Mouse (Mus musculus) hindbrain, embryonic 11.5 days (tissue): Measurements from ENCODE around the gene Sgk1. TPM values are rescaled to one million over a fixed set of nuclear protein-coding genes. Genes with fewer than 3 reads are reported as not detected.

Experiments
- ATAC-seq: fragments of 200-750 bp; cut with Nextera tagmentation; 2 replicates; pipeline ENCODE4 v1.8.0; 2017; ENCODE audit warnings: mild to moderate bottlenecking, moderate TSS enrichment, moderate library complexity; ENCODE audit not compliant: low FRiP score
- DNase-seq: peaks from one replicate; pipeline ENCODE4 v3.0.0-alpha.2; 2015; ENCODE audit warnings: low spot score
- H3K27ac ChIP-seq: fragments of 300-500 bp; sonication (generic); 2 replicates; pipeline ENCODE4 v1.5.1; 2014; ENCODE audit warnings: mild to moderate bottlenecking, low read depth, low read length
- H3K27me3 ChIP-seq: fragments of 300-500 bp; sonication (generic); 2 replicates; pipeline ENCODE4 v1.6.1; 2014; ENCODE audit warnings: mild to moderate bottlenecking, low read length, moderate library complexity, mixed read lengths; ENCODE audit not compliant: control insufficient read depth, insufficient read depth
- H3K36me3 ChIP-seq: fragments of 300-500 bp; sonication (generic); 2 replicates; pipeline ENCODE4 v1.6.1; 2014; ENCODE audit warnings: mild to moderate bottlenecking, low read length, moderate library complexity, mixed read lengths; ENCODE audit not compliant: control insufficient read depth, insufficient read depth
- H3K4me1 ChIP-seq: fragments of 300-500 bp; sonication (generic); replicated peaks from 2 replicates; pipeline ENCODE4 v1.6.1; 2014; ENCODE audit warnings: low read length, mixed read lengths; ENCODE audit not compliant: control insufficient read depth, insufficient read depth
- H3K4me2 ChIP-seq: fragments of 300-500 bp; sonication (generic); replicated peaks from 2 replicates; pipeline ENCODE4 v1.6.1; 2014; ENCODE audit warnings: mild to moderate bottlenecking, low read depth, low read length
- H3K4me3 ChIP-seq: fragments of 300-500 bp; sonication (generic); 2 replicates; pipeline ENCODE4 v1.5.1; 2014; ENCODE audit warnings: low read depth, low read length
- H3K9ac ChIP-seq: fragments of 300-500 bp; sonication (generic); 2 replicates; pipeline ENCODE4 v1.6.1; 2014; ENCODE audit warnings: low read depth, low read length
- H3K9me3 ChIP-seq: fragments of 300-500 bp; sonication (generic); 2 replicates; pipeline ENCODE4 v1.6.1; 2016; ENCODE audit warnings: low read length; ENCODE audit not compliant: control insufficient read depth
- WGBS: fragments of 180-500 bp; shearing (Covaris S2); extraction: QIAGEN DNeasy Blood & Tissue Kit; methylation state at CpG from one replicate; pipeline ENCODE4 v1.1.7; 2014; 5-methylcytosine and 5-hydroxymethylcytosine counted together
- polyA plus RNA-seq: library from polyadenylated mRNA; unstranded; fragments of >200 nt; fragmentation: Nextera tagmentation; extraction: Ambion mirVana; gene quantifications from 2 replicates; pipeline ENCODE4 v1.2.1, GENCODE M21; 2014

Gene Sgk1
- polyA plus RNA-seq, 1 experiment from 2014 or later: 24.6 TPM

- Histone ChIP-seq H3K4me1 (no peaks in the 10 kb centered on the region), H3K4me3 (no peak overlapping the region), H3K9ac (no peak overlapping the region), H3K27ac (no peak overlapping the region), H3K9me3 (no peaks in the 10 kb centered on the region), H3K27me3 (no peaks in the 10 kb centered on the region), H3K36me3 (no peaks in the 10 kb centered on the region), H3K4me2 (no peak overlapping the region)
- no peak for DNase-seq
- no peak for ATAC-seq
- 78% methylated on average over 9 of the region's 9 CpGs for WGBS
These were observed 64.9 kb downstream of the Sgk1 start for GRCm38 (mm10) chr10:21946751-21947351.

GRCm38 (mm10) chr10:21952520-21952919 is 70.5 kb downstream of the Sgk1 start:
- Histone ChIP-seq H3K27ac (no peak overlapping the region), H3K9ac (no peak overlapping the region), H3K36me3 (no peaks in the 10 kb centered on the region), H3K4me3 (no peak overlapping the region), H3K9me3 (no peaks in the 10 kb centered on the region), H3K27me3 (no peaks in the 10 kb centered on the region), H3K4me1 (no peaks in the 10 kb centered on the region), H3K4me2 (no peak overlapping the region)
- DNase-seq (no peak), ATAC-seq (no peak)
- 88% methylated on average over 4 of the region's 4 CpGs for WGBS

- Histone ChIP-seq H3K27me3 (no peaks in the 10 kb centered on the region), H3K9me3 (no peaks in the 10 kb centered on the region), H3K36me3 (no peaks in the 10 kb centered on the region), H3K27ac (no peak overlapping the region), H3K9ac (no peak overlapping the region), H3K4me3 (no peak overlapping the region), H3K4me2 (no peak overlapping the region), H3K4me1 (no peaks in the 10 kb centered on the region)
- DNase-seq (no peak), ATAC-seq (no peak)
- WGBS: 87% methylated on average over 2 of the region's 2 CpGs
These were observed 79.1 kb downstream of the Sgk1 start for GRCm38 (mm10) chr10:21961111-21961510.

GRCm38 (mm10) chr10:21963005-21963404 is 81.0 kb downstream of the Sgk1 start:
- 80% methylated on average over 7 of the region's 7 CpGs for WGBS
- Histone ChIP-seq H3K4me3 (no peak overlapping the region), H3K9ac (no peak overlapping the region), H3K4me1 (no peaks in the 10 kb centered on the region), H3K9me3 (no peaks in the 10 kb centered on the region), H3K36me3 (no peaks in the 10 kb centered on the region), H3K27ac (no peak overlapping the region), H3K4me2 (no peak overlapping the region), H3K27me3 (no peaks in the 10 kb centered on the region)
- ATAC-seq (no peak), DNase-seq (no peak)

GRCm38 (mm10) chr10:21973676-21974075 is 91.7 kb downstream of the Sgk1 start:
- DNase-seq (no peak), ATAC-seq (no peak)
- H3K9me3 ChIP-seq: no peaks in the 10 kb centered on the region
- no peak overlapping the region for H3K9ac ChIP-seq
- no peaks in the 10 kb centered on the region for H3K27me3 ChIP-seq
- no peak overlapping the region for H3K4me2 ChIP-seq
- no peak overlapping the region for H3K27ac ChIP-seq
- H3K4me1 ChIP-seq: no peaks in the 10 kb centered on the region
- H3K36me3 ChIP-seq: no peaks in the 10 kb centered on the region
- no peak overlapping the region for H3K4me3 ChIP-seq
- 94% methylated on average over 11 of the region's 11 CpGs for WGBS

- Histone ChIP-seq H3K36me3 (no peaks in the 10 kb centered on the region), H3K27me3 (no peaks in the 10 kb centered on the region), H3K27ac (no peak overlapping the region), H3K4me1 (no peaks in the 10 kb centered on the region), H3K4me3 (no peak overlapping the region), H3K4me2 (no peak overlapping the region), H3K9ac (no peak overlapping the region), H3K9me3 (no peaks in the 10 kb centered on the region)
- no peak for DNase-seq
- WGBS: 90% methylated on average over 3 of the region's 3 CpGs
- ATAC-seq: no peak
These were observed 92.8 kb downstream of the Sgk1 start for GRCm38 (mm10) chr10:21974801-21975200.

GRCm38 (mm10) chr10:21975384-21975783 is 93.4 kb downstream of the Sgk1 start:
- ATAC-seq: no peak
- no peak for DNase-seq
- Histone ChIP-seq H3K4me2 (no peak overlapping the region), H3K36me3 (no peaks in the 10 kb centered on the region), H3K4me1 (no peaks in the 10 kb centered on the region), H3K9ac (no peak overlapping the region), H3K27me3 (no peaks in the 10 kb centered on the region), H3K9me3 (no peaks in the 10 kb centered on the region), H3K4me3 (no peak overlapping the region), H3K27ac (no peak overlapping the region)
- 79% methylated on average over 6 of the region's 6 CpGs for WGBS

- no peak overlapping the region for H3K27ac ChIP-seq
- 86% methylated on average over 5 of the region's 5 CpGs for WGBS
- ATAC-seq: no peak
- H3K4me3 ChIP-seq: no peak overlapping the region
- DNase-seq: no peak
- no peaks in the 10 kb centered on the region for H3K27me3 ChIP-seq
- no peaks in the 10 kb centered on the region for H3K4me1 ChIP-seq
- H3K9ac ChIP-seq: no peak overlapping the region
- no peaks in the 10 kb centered on the region for H3K36me3 ChIP-seq
- no peak overlapping the region for H3K4me2 ChIP-seq
- H3K9me3 ChIP-seq: no peaks in the 10 kb centered on the region
These were observed 94.3 kb downstream of the Sgk1 start for GRCm38 (mm10) chr10:21976253-21976652.

- ATAC-seq (no peak), DNase-seq (no peak)
- no peak overlapping the region for H3K4me2 ChIP-seq
- no peaks in the 10 kb centered on the region for H3K36me3 ChIP-seq
- 93% methylated on average over 9 of the region's 9 CpGs for WGBS
- no peaks in the 10 kb centered on the region for H3K4me1 ChIP-seq
- no peak overlapping the region for H3K9ac ChIP-seq
- H3K9me3 ChIP-seq: no peaks in the 10 kb centered on the region
- no peak overlapping the region for H3K4me3 ChIP-seq
- H3K27me3 ChIP-seq: no peaks in the 10 kb centered on the region
- H3K27ac ChIP-seq: no peak overlapping the region
These were observed 96.4 kb downstream of the Sgk1 start for GRCm38 (mm10) chr10:21978421-21978820.
